Mouse (Mus musculus): Measurements from ENCODE around the gene Tedc2. TPM values are rescaled to one million over a fixed set of nuclear protein-coding genes. Genes with fewer than 3 reads are reported as not detected.

Gene Tedc2
- polyA plus RNA-seq (2014; fragmentation: Nextera tagmentation; extraction: Ambion mirVana): 17.7 and 19.2 TPM in 2 replicates

DNA sequence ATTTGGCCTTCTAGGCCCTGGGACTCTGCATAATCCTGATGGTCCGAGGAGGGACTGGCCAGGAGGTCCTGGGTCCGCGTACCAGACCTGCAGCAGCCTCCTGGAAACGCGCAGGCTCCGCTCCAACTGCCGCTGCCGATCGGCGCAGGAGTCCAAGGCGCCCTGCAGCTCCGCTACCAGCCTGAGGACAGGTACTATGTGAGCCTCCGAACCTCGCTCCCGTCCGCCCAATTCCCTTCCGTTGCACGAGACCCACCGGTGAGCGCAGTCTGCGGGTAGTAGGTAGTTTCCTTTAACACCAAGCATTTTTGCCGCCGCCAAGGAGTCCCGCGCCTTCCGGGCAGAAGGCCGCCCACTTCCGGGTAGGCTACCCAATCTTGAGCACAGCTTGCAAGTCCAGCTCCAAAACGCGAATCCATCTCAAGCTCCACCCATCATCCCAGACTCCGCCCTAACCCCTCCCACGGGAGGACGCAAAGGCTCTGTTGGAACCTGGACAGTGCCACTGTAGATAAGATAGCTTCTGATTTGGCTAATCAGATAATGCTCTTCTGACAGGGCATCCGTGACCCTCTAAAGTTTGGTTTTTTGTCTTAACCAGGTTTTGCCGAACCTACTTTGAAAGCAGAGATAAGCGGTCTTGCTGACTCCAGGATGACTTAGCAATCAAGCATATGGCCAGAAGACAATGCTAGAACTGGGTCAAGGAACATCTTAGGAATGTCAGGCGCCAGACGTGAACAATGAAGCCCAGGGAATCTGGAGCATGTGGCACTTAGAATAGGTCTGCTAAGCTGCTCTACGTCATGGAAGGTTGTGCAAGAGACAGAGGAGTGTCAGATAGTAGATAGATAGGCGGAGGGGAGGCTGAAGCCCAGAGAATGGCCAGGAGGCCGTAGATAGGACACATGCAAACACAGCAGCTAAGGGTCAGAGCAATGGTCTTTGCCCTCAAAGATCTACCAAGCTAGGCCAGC is at the start of gene Tedc2:
Tedc2 (minus strand) TSS at position 417 of the 977 bp plus-strand sequence.
- H3K36me3 ChIP-seq (ENCODE audit: control insufficient read depth, insufficient read depth, low read length): peaks cover 17% of the 10 kb centered on the region
- H3K27ac ChIP-seq (ENCODE audit: low read depth, low read length): peak within 1 kb of the TSS; percentile 14; the same call in 1 of the 2 replicates

GRCm38 (mm10) chr17:24267133-24267532 is 46.5 kb upstream of the Tedc2 start:
- Histone ChIP-seq H3K4me2 (ENCODE audit: low read depth, low read length, severe bottlenecking) (no peak overlapping the region), H3K27ac (ENCODE audit: low read depth, low read length) (no peak overlapping the region), H3K4me3 (ENCODE audit: low read depth, low read length) (no peak overlapping the region), H3K36me3 (ENCODE audit: control insufficient read depth, insufficient read depth, low read length) (no peaks in the 10 kb centered on the region), H3K9ac (ENCODE audit: low read length) (no peak overlapping the region), H3K27me3 (ENCODE audit: control insufficient read depth, insufficient read depth, low read length) (no peaks in the 10 kb centered on the region), H3K4me1 (replicated peaks; ENCODE audit: control insufficient read depth, insufficient read depth, low read length) (no peaks in the 10 kb centered on the region), H3K9me3 (ENCODE audit: control insufficient read depth, low read length) (no peaks in the 10 kb centered on the region; the same call in 1 of the 2 replicates)
- ATAC-seq (replicated peaks; ENCODE audit: low FRiP score) (no peak), DNase-seq (ENCODE audit: low spot score) (no peak)
- WGBS: 89% methylated on average over 1 of the region's 1 CpGs

More for the DNA sequence above, at the start of gene Tedc2:
- 5% methylated on average over 41 of the region's 41 CpGs for WGBS
- DNase-seq (ENCODE audit: low spot score) (peak; percentile 94), ATAC-seq (replicated peaks; ENCODE audit: low FRiP score) (peak; percentile 93)
- Histone ChIP-seq H3K9ac (ENCODE audit: low read length) (peak within 1 kb of the TSS; percentile 80), H3K4me3 (ENCODE audit: low read depth, low read length) (peak within 1 kb of the TSS; percentile 77), H3K4me1 (replicated peaks; ENCODE audit: control insufficient read depth, insufficient read depth, low read length) (peaks cover 8% of the 10 kb centered on the region), H3K9me3 (ENCODE audit: control insufficient read depth, low read length) (no peaks in the 10 kb centered on the region), H3K4me2 (ENCODE audit: low read depth, low read length, severe bottlenecking) (peak within 1 kb of the TSS; percentile 97), H3K27me3 (ENCODE audit: control insufficient read depth, insufficient read depth, low read length) (no peaks in the 10 kb centered on the region)

DNA sequence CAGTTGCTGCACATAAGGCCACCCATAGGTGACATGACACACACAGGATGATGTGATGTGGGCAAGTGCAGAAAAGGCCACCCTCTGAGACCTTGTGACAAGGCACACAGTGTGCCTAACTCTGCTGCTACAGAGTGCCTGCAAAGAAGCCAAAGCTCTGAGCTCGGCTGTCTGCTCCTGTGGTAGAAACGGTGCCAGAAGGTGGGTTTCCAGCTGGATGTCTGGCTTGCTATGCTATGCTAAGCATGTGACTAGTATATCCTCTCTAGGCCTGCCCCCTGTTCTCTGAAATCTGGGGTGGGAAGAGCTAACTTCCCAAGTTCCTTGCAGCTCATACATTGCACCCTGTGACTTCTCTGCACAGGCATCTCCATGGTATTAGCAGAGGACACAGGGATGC is 44.1 kb upstream of the Tedc2 start:
- DNase-seq (ENCODE audit: low spot score) (no peak), ATAC-seq (replicated peaks; ENCODE audit: low FRiP score) (no peak)
- Histone ChIP-seq H3K36me3 (ENCODE audit: control insufficient read depth, insufficient read depth, low read length) (no peaks in the 10 kb centered on the region), H3K4me1 (replicated peaks; ENCODE audit: control insufficient read depth, insufficient read depth, low read length) (no peaks in the 10 kb centered on the region), H3K9ac (ENCODE audit: low read length) (no peak overlapping the region), H3K27me3 (ENCODE audit: control insufficient read depth, insufficient read depth, low read length) (no peaks in the 10 kb centered on the region), H3K27ac (ENCODE audit: low read depth, low read length) (no peak overlapping the region), H3K4me2 (ENCODE audit: low read depth, low read length, severe bottlenecking) (no peak overlapping the region), H3K9me3 (ENCODE audit: control insufficient read depth, low read length) (no peaks in the 10 kb centered on the region; the same call in 1 of the 2 replicates), H3K4me3 (ENCODE audit: low read depth, low read length) (no peak overlapping the region)
- WGBS: 92% methylated on average over 2 of the region's 2 CpGs

DNA sequence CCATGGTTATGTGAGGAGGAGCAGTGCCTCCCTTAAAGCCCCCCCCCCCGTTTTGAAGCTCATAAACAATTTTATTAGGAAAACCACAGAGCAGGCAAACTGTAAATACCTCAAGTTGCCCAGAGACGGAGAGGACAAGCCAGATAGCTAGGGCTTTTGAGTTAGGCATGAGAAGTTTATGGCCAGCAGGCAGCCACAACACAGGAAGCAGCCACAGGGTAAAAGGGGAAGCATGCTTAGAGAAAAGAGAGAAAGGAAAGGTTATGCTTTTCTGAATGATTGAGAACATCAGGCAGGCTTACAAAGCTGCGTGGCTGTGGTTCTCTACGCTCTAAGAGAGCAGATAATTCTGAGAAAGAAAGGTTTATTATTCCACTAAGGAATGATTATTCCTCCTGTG is 39.9 kb upstream of the Tedc2 start:
- no peak for DNase-seq (ENCODE audit: low spot score)
- 66% methylated on average over 4 of the region's 4 CpGs for WGBS
- Histone ChIP-seq H3K36me3 (ENCODE audit: control insufficient read depth, insufficient read depth, low read length) (no peaks in the 10 kb centered on the region), H3K4me3 (ENCODE audit: low read depth, low read length) (no peak overlapping the region), H3K27me3 (ENCODE audit: control insufficient read depth, insufficient read depth, low read length) (no peaks in the 10 kb centered on the region), H3K4me1 (replicated peaks; ENCODE audit: control insufficient read depth, insufficient read depth, low read length) (no peaks in the 10 kb centered on the region), H3K27ac (ENCODE audit: low read depth, low read length) (no peak overlapping the region), H3K9me3 (ENCODE audit: control insufficient read depth, low read length) (no peaks in the 10 kb centered on the region; the same call in 1 of the 2 replicates), H3K9ac (ENCODE audit: low read length) (no peak overlapping the region), H3K4me2 (ENCODE audit: low read depth, low read length, severe bottlenecking) (no peak overlapping the region)
- ATAC-seq (replicated peaks; ENCODE audit: low FRiP score): no peak

GRCm38 (mm10) chr17:24259702-24260101 is 39.1 kb upstream of the Tedc2 start:
- 82% methylated on average over 5 of the region's 5 CpGs for whole genome bisulfite sequencing
- no peak for DNase-seq (ENCODE audit: low spot score)
- H3K36me3 ChIP-seq (ENCODE audit: control insufficient read depth, insufficient read depth, low read length): no peaks in the 10 kb centered on the region
- no peak overlapping the region for H3K4me3 ChIP-seq (ENCODE audit: low read depth, low read length)
- no peak overlapping the region for H3K4me2 ChIP-seq (ENCODE audit: low read depth, low read length, severe bottlenecking)
- H3K27ac ChIP-seq (ENCODE audit: low read depth, low read length): no peak overlapping the region
- H3K4me1 ChIP-seq (replicated peaks; ENCODE audit: control insufficient read depth, insufficient read depth, low read length): no peaks in the 10 kb centered on the region
- no peak for ATAC-seq (replicated peaks; ENCODE audit: low FRiP score)
- H3K9ac ChIP-seq (ENCODE audit: low read length): no peak overlapping the region
- no peaks in the 10 kb centered on the region for H3K27me3 ChIP-seq (ENCODE audit: control insufficient read depth, insufficient read depth, low read length)
- H3K9me3 ChIP-seq (ENCODE audit: control insufficient read depth, low read length): no peaks in the 10 kb centered on the region; the same call in 1 of the 2 replicates

DNA sequence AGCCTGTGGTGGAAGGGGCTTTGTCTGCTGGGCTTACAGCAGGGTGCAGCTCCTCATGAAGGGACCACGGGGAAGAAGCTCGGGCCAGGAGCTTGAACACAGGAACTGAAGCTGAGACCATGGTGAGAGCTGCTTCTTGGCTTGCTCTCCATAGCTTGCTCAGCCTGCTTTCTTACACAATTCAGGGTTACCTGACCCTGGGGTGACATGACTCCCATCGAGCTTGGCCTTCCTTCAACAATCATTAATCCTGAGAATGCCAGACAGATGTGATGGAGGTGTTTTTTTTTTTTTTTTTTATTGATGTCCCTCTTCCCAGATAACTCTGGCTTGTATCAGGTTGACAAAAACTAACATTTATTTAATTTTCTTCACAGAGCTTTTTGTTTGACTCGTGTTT is 38.3 kb upstream of the Tedc2 start:
- Histone ChIP-seq H3K4me2 (ENCODE audit: low read depth, low read length, severe bottlenecking) (no peak overlapping the region), H3K9ac (ENCODE audit: low read length) (no peak overlapping the region), H3K4me1 (replicated peaks; ENCODE audit: control insufficient read depth, insufficient read depth, low read length) (no peaks in the 10 kb centered on the region), H3K4me3 (ENCODE audit: low read depth, low read length) (no peak overlapping the region), H3K36me3 (ENCODE audit: control insufficient read depth, insufficient read depth, low read length) (no peaks in the 10 kb centered on the region), H3K27me3 (ENCODE audit: control insufficient read depth, insufficient read depth, low read length) (no peaks in the 10 kb centered on the region), H3K9me3 (ENCODE audit: control insufficient read depth, low read length) (no peaks in the 10 kb centered on the region; the same call in 1 of the 2 replicates), H3K27ac (ENCODE audit: low read depth, low read length) (no peak overlapping the region)
- no peak for DNase-seq (ENCODE audit: low spot score)
- no peak for ATAC-seq (replicated peaks; ENCODE audit: low FRiP score)
- 77% methylated on average over 4 of the region's 4 CpGs for WGBS

DNA sequence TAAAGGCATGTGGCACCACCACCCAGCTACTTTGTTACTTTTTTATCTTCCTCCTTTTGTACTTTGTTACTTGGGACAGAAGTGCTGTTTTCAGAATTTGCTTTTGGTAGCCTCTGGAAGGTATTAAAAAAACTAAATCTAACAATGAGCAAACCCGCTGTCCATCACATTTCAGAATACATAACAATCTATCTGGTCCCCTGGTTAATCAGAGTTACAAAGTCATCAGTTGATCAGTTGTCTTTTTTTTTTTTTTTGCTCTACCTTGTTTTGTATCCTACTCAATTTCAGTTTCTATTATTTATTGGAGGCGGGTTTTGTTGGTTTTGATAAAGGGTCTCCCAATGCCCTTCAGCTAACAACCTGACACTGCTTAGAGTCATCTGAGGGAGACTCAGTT is 31.7 kb upstream of the Tedc2 start:
- DNase-seq (ENCODE audit: low spot score) (no peak), ATAC-seq (replicated peaks; ENCODE audit: low FRiP score) (no peak)
- no peaks in the 10 kb centered on the region for H3K27me3 ChIP-seq (ENCODE audit: control insufficient read depth, insufficient read depth, low read length)
- H3K27ac ChIP-seq (ENCODE audit: low read depth, low read length): no peak overlapping the region
- H3K4me1 ChIP-seq (replicated peaks; ENCODE audit: control insufficient read depth, insufficient read depth, low read length): no peaks in the 10 kb centered on the region; the same call in 1 of the 2 replicates
- peaks cover 13% of the 10 kb centered on the region for H3K36me3 ChIP-seq (ENCODE audit: control insufficient read depth, insufficient read depth, low read length)
- peak overlapping the region; percentile 70; the same call in 1 of the 2 replicates for H3K4me2 ChIP-seq (ENCODE audit: low read depth, low read length, severe bottlenecking)
- peak overlapping the region; percentile 85; the same call in 1 of the 2 replicates for H3K4me3 ChIP-seq (ENCODE audit: low read depth, low read length)
- H3K9ac ChIP-seq (ENCODE audit: low read length): no peak overlapping the region
- WGBS: 96% methylated on average over 2 of the region's 2 CpGs
- no peaks in the 10 kb centered on the region for H3K9me3 ChIP-seq (ENCODE audit: control insufficient read depth, low read length)

GRCm38 (mm10) chr17:24251320-24252069 is 30.8 kb upstream of the Tedc2 start, which contains the start of gene Ccnf:
Gene Ccnf, minus strand, starts transcription at chr17:24251484.
- DNase-seq (ENCODE audit: low spot score): peak; percentile 98
- WGBS: under 1% methylated on average over 48 of the region's 48 CpGs

More at GRCm38 (mm10) chr17:24251320-24252069, 30.8 kb upstream of the Tedc2 start, which contains the start of gene Ccnf:
- Histone ChIP-seq H3K27me3 (ENCODE audit: control insufficient read depth, insufficient read depth, low read length) (no peaks in the 10 kb centered on the region), H3K9ac (ENCODE audit: low read length) (peak within 1 kb of the TSS; percentile 91), H3K9me3 (ENCODE audit: control insufficient read depth, low read length) (no peaks in the 10 kb centered on the region), H3K36me3 (ENCODE audit: control insufficient read depth, insufficient read depth, low read length) (peaks cover 14% of the 10 kb centered on the region), H3K4me2 (ENCODE audit: low read depth, low read length, severe bottlenecking) (peak within 1 kb of the TSS; percentile 70), H3K27ac (ENCODE audit: low read depth, low read length) (peak within 1 kb of the TSS; percentile 82), H3K4me3 (ENCODE audit: low read depth, low read length) (peak within 1 kb of the TSS; percentile 85), H3K4me1 (replicated peaks; ENCODE audit: control insufficient read depth, insufficient read depth, low read length) (no peaks in the 10 kb centered on the region; the same call in 1 of the 2 replicates)
- ATAC-seq (replicated peaks; ENCODE audit: low FRiP score): peak; percentile 100

Measured in forebrain, embryonic 11.5 days (tissue).